Mouse (Mus musculus): ENCODE results near the gene Pop4. TPM values are rescaled to one million over a fixed set of nuclear protein-coding genes. Genes with fewer than 3 reads are reported as not detected.

Pop4 gene
- polyA plus RNA-seq, 1 experiment: 36.8 TPM

DNA sequence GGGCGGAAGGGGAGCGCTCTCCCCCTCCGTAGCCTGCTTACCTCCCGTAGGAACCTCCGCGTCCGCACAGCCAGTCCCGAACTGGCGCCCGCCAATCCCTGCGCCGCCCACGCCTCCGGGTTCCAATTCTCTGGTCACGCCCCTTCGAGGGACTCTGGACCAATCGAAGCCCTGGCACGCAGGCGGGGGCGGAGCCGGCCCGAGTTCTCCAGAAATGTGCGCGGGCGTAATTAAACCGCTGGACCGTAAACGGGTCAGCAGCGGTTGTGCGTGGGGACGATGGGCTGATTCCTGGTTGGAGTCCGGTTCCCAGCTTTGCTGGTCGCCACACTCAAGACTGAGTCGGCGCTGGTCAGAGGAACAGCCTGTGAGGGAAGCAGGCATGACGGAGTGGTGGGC is 43.3 kb downstream of the Pop4 start, which contains the start of gene Plekhf1:
TSS of gene Plekhf1 (minus strand) at position 117 of the 399 bp plus-strand sequence.
- Histone ChIP-seq H3K4me1 (ENCODE audit: control insufficient read depth, insufficient read depth, low read length) (peaks cover 8% of the 10 kb centered on the region), H3K27ac (ENCODE audit: insufficient read depth, low read length) (peak within 1 kb of the TSS; percentile 70)
- TF ChIP-seq POLR2A (IDR thresholded peaks at IDR 0.05; ENCODE audit: borderline replicate concordance, insufficient read depth, low read length): peak; percentile 78
- TF ChIP-seq CTCF (IDR thresholded peaks at IDR 0.05; ENCODE audit: borderline replicate concordance, insufficient read depth, low read depth, low read length): no peak

GRCm38 (mm10) chr7:38227181-38227899 is 43.9 kb downstream of the Pop4 start:
- H3K27ac ChIP-seq (ENCODE audit: insufficient read depth, low read length): peak overlapping the region; percentile 70
- peak; percentile 92 to 96 for DNase-seq
- H3K4me1 ChIP-seq (ENCODE audit: control insufficient read depth, insufficient read depth, low read length): peaks cover 12% of the 10 kb centered on the region
- H3K4me3 ChIP-seq (replicated peaks; ENCODE audit: insufficient read depth, low read depth, low read length): peak overlapping the region; percentile 72
- 2% methylated on average over 25 of the region's 25 CpGs for WGBS
- peak; percentile 29; the same call in 1 of the 2 replicates for TF ChIP-seq POLR2A (IDR thresholded peaks at IDR 0.05; ENCODE audit: borderline replicate concordance, insufficient read depth, low read length)
- TF ChIP-seq CTCF (IDR thresholded peaks at IDR 0.05; ENCODE audit: borderline replicate concordance, insufficient read depth, low read depth, low read length): no peak
- H3K27me3 ChIP-seq (ENCODE audit: control insufficient read depth, insufficient read depth, low read length): no peaks in the 10 kb centered on the region

More for the DNA sequence above, 43.3 kb downstream of the Pop4 start, which contains the start of gene Plekhf1:
- H3K4me3 ChIP-seq (replicated peaks; ENCODE audit: insufficient read depth, low read depth, low read length): peak within 1 kb of the TSS; percentile 72
- 1% methylated on average over 36 of the region's 36 CpGs for WGBS
- no peaks in the 10 kb centered on the region for H3K27me3 ChIP-seq (ENCODE audit: control insufficient read depth, insufficient read depth, low read length)
- DNase-seq: peak; percentile 95 to 96

DNA sequence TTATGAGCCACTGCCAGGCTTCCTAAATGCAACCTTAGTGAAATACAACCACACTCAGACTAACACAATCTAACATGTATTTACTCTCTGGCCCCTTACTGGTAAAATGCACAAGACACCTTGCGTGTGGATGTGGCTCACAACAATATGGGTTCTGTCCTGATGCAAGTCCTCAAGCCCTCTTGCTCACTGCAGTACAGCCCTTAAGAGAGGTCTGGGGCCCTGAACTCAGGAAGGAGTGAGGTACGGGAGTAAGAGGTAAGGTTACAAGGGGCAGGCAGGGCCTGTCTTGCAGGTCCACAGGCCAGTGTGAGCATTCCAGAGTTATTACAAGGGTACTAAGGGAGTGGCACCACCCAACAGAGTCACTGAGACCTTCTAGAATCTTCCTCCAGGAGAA is 45.0 kb downstream of the Pop4 start:
- H3K4me1 ChIP-seq (ENCODE audit: control insufficient read depth, insufficient read depth, low read length): peaks cover 13% of the 10 kb centered on the region
- DNase-seq: peak; percentile 27 to 46
- TF ChIP-seq POLR2A (IDR thresholded peaks at IDR 0.05; ENCODE audit: borderline replicate concordance, insufficient read depth, low read length) (no peak), CTCF (IDR thresholded peaks at IDR 0.05; ENCODE audit: borderline replicate concordance, insufficient read depth, low read depth, low read length) (no peak)
- H3K27ac ChIP-seq (ENCODE audit: insufficient read depth, low read length): peak overlapping the region; percentile 80; the same call in 1 of the 2 replicates
- H3K27me3 ChIP-seq (ENCODE audit: control insufficient read depth, insufficient read depth, low read length): no peaks in the 10 kb centered on the region
- peak overlapping the region; percentile 37 for H3K4me3 ChIP-seq (replicated peaks; ENCODE audit: insufficient read depth, low read depth, low read length)
- WGBS: 62% methylated on average over 2 of the region's 2 CpGs

DNA sequence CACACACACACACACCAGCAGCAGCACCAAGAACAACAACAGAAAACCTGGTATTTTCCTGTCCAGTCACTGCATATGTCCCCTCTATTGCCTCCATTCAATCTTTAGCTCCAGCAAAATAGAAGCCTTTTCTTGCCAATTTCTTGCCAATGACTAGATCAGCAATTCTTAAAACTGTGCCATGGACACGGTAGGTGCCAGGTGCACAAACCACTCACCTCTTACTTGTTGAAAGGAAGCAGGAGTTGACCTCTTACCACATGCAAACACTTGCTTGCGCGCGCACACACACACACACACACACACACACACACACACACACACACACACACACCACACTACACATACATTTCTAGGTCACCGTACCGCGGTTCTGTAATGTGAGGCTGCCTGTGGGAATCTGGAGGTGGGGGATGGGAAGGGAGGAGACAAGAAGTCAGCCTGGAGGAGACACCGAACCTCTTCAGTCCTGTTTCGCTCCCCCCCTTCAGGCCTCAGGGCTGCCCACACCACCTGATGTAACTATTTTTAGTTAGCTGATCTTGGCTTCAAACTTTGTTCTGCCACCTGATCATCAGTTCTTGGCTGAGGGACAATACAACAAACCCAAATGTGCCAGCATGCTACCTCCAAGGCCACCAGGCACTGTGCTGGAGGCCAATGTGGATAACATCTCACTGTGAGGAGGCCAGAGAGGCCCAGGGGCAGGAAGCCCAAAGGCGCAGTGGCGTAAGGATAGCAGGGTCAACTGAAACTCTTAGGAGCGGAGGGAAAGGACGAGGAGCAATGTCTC is 46.5 kb downstream of the Pop4 start:
- Histone ChIP-seq H3K27me3 (ENCODE audit: control insufficient read depth, insufficient read depth, low read length) (no peaks in the 10 kb centered on the region), H3K4me3 (replicated peaks; ENCODE audit: insufficient read depth, low read depth, low read length) (peak overlapping the region; percentile 55), H3K27ac (ENCODE audit: insufficient read depth, low read length) (peak overlapping the region; percentile 89), H3K4me1 (ENCODE audit: control insufficient read depth, insufficient read depth, low read length) (peaks cover 19% of the 10 kb centered on the region)
- DNase-seq: peak; percentile 84 to 97
- WGBS: 11% methylated on average over 13 of the region's 13 CpGs
- TF ChIP-seq CTCF (IDR thresholded peaks at IDR 0.05; ENCODE audit: borderline replicate concordance, insufficient read depth, low read depth, low read length) (no peak), POLR2A (IDR thresholded peaks at IDR 0.05; ENCODE audit: borderline replicate concordance, insufficient read depth, low read length) (no peak)

DNA sequence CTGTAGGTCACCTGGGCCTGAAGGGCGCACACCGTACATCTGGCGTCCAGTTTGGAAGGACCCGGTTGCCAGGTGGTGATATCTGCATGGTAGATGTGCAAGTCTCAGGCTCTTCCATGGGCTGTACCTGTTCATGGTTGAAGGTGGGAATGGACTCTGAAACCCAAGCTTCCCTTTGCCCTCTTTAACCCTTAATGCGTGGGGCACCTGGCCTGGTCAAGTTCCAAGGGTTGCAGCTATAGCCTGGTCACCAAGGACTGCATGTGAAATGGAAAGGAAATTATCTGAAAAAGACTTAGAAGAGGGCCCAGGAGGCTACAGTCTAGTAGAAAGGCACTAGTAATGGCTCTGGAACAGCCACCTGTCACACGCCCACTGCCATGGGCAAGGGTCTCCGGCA is 50.4 kb downstream of the Pop4 start:
- H3K4me1 ChIP-seq (ENCODE audit: control insufficient read depth, insufficient read depth, low read length): peaks cover 33% of the 10 kb centered on the region
- TF ChIP-seq POLR2A (IDR thresholded peaks at IDR 0.05; ENCODE audit: borderline replicate concordance, insufficient read depth, low read length) (no peak), CTCF (IDR thresholded peaks at IDR 0.05; ENCODE audit: borderline replicate concordance, insufficient read depth, low read depth, low read length) (no peak)
- WGBS: 92% methylated on average over 7 of the region's 7 CpGs
- no peaks in the 10 kb centered on the region for H3K27me3 ChIP-seq (ENCODE audit: control insufficient read depth, insufficient read depth, low read length)
- DNase-seq: no peak
- no peak overlapping the region for H3K4me3 ChIP-seq (replicated peaks; ENCODE audit: insufficient read depth, low read depth, low read length)
- H3K27ac ChIP-seq (ENCODE audit: insufficient read depth, low read length): no peak overlapping the region

GRCm38 (mm10) chr7:38219526-38219925 is 51.7 kb downstream of the Pop4 start:
- no peak overlapping the region for H3K4me3 ChIP-seq (replicated peaks; ENCODE audit: insufficient read depth, low read depth, low read length)

GRCm38 (mm10) chr7:38218631-38219367 is 52.4 kb downstream of the Pop4 start:
- TF ChIP-seq POLR2A (IDR thresholded peaks at IDR 0.05; ENCODE audit: borderline replicate concordance, insufficient read depth, low read length): no peak
- TF ChIP-seq CTCF (IDR thresholded peaks at IDR 0.05; ENCODE audit: borderline replicate concordance, insufficient read depth, low read depth, low read length): no peak
- DNase-seq: peak in 1 of 2 experiments; percentile 13
- H3K27ac ChIP-seq (ENCODE audit: insufficient read depth, low read length): peak overlapping the region; percentile 51; the same call in 1 of the 2 replicates
- H3K4me3 ChIP-seq (replicated peaks; ENCODE audit: insufficient read depth, low read depth, low read length): no peak overlapping the region
- peaks cover 38% of the 10 kb centered on the region for H3K4me1 ChIP-seq (ENCODE audit: control insufficient read depth, insufficient read depth, low read length)
- H3K27me3 ChIP-seq (ENCODE audit: control insufficient read depth, insufficient read depth, low read length): no peaks in the 10 kb centered on the region
- whole genome bisulfite sequencing: 24% methylated on average over 8 of the region's 8 CpGs

More at GRCm38 (mm10) chr7:38219526-38219925, 51.7 kb downstream of the Pop4 start:
- DNase-seq: no peak
- 46% methylated on average over 4 of the region's 4 CpGs for WGBS
- Histone ChIP-seq H3K27ac (ENCODE audit: insufficient read depth, low read length) (peak overlapping the region; percentile 51; the same call in 1 of the 2 replicates), H3K4me1 (ENCODE audit: control insufficient read depth, insufficient read depth, low read length) (peaks cover 35% of the 10 kb centered on the region), H3K27me3 (ENCODE audit: control insufficient read depth, insufficient read depth, low read length) (no peaks in the 10 kb centered on the region)
- no peak for TF ChIP-seq CTCF (IDR thresholded peaks at IDR 0.05; ENCODE audit: borderline replicate concordance, insufficient read depth, low read depth, low read length)
- no peak for TF ChIP-seq POLR2A (IDR thresholded peaks at IDR 0.05; ENCODE audit: borderline replicate concordance, insufficient read depth, low read length)
